Mouse (Mus musculus) urinary bladder, postnatal 4 days (tissue): ENCODE results near the gene Fbxw21.

ENCODE experiments used
- DNase-seq, 2 experiments: peaks; one replicate each; pipeline ENCODE4 v3.0.0; 2021 to 2022; ENCODE audit warnings: low spot score in 2 of 2

Gene Fbxw21

GRCm38 (mm10) chr9:109111591-109111990 lies 50.2 kb downstream of the Fbxw21 start:
- peak in 1 of 2 experiments; percentile 54 for DNase-seq

GRCm38 (mm10) chr9:109111101-109111500 lies 50.7 kb downstream of the Fbxw21 start:
- DNase-seq = no peak

- no peak for DNase-seq
Measured at GRCm38 (mm10) chr9:109110240-109110639, 51.6 kb downstream of the Fbxw21 start.

DNA sequence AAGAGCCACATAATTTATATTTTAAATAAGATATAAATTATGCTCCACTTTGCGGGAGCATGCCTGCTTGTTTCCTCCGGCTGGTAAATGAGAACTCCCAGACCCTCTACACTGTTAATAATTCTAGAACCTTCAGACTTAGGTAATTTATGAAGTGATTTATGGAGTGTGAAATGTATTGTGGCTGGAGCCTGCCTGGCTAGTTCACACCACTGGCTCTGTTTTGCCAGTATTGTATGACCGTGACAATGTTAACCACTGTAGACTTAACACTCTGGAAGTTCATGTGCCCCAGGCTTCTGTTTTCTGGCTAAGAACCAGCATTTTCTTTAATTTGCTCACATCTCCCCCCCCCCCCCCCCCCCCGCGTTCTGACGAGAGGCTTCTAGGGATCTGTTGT lies 54.5 kb downstream of the Fbxw21 start:
- DNase-seq = no peak

DNA sequence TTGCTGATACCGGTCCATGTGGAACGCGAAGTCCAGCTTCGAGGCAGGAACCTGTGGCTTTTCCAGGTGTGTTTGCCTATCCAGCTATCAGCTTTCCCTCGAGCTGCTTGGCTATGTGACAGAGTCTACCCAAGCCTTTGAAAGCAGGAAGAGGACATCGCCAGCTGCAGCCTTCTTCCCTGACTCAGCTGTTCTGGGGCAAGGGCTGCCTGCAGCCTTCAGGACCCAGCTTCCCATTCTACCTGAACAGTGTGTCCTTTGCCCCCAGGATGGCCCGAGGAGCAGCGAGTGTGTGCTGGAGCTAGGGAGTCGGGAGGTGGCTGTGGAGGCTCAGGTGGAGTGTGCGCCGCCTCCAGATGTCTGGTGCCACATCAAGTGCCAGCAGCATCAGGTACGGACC lies 56.2 kb downstream of the Fbxw21 start:
- DNase-seq = no peak

GRCm38 (mm10) chr9:109105011-109105410 lies 56.8 kb downstream of the Fbxw21 start:
- DNase-seq = no peak

GRCm38 (mm10) chr9:109104083-109104482 lies 57.8 kb downstream of the Fbxw21 start:
- no peak for DNase-seq

DNA sequence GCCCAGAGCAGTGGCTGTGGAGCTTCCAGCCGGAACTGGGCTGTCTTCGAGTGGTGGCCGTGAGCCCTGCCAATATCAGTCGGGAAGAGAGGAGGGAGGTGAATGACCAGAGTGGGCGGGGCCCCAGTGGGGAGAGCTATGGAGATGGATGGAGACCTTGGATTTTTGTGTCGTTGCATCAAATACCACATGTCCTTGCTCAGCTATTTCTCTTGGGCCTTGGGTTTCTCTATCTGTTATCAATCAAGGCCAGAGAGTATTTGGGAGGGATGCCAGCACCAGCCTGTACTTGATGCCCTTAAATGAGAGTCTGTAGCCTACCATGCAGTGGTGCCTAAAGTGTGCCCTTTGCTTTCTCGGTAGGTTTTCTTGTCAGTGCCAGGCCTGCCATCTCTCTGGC lies 58.6 kb downstream of the Fbxw21 start:
- DNase-seq = no peak

DNA sequence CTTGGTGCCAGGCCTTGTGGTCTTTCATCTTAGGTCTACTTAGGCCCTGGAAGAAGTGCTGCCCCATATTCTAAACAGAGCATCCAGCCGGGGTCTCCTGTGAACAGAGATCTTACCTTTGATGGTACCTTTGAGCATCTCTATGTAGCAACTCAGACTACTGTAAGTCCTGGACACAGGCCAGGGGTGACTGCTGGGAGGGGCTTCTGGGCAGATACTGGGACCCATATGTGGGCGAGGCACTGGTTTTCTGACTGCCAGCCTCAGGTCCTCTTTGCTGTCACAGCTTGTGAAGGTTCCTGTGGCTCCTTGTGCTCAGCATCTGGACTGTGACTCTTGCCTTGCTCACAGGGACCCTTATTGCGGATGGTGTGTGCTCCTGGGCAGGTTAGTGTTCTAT lies 59.3 kb downstream of the Fbxw21 start:
- no peak for DNase-seq

GRCm38 (mm10) chr9:109101933-109102445 lies 59.9 kb downstream of the Fbxw21 start:
- no peak for DNase-seq

- no peak for DNase-seq
Measured at GRCm38 (mm10) chr9:109100307-109100928, 61.4 kb downstream of the Fbxw21 start.

DNA sequence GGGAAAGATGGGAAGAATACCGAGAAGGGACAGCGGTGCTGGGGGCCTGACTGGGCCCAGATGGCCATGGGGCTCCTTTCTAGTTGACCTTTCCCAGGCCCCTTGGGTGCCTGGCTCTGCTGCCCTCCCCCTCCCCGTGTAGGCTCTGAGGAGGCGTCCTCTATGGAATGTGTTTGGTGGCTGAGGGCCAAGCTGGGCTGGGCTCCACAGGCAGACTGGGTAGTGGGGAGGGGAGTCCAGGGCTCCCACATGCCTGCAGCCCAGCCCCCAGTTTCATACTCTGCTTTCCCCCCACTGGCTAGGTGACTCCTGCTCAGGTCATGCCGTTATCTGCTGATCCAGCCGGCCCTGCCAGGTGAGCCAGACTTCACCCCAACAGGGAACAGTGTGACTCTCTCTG lies 62.9 kb downstream of the Fbxw21 start:
- DNase-seq = peak in 1 of 2 experiments; percentile 59

DNA sequence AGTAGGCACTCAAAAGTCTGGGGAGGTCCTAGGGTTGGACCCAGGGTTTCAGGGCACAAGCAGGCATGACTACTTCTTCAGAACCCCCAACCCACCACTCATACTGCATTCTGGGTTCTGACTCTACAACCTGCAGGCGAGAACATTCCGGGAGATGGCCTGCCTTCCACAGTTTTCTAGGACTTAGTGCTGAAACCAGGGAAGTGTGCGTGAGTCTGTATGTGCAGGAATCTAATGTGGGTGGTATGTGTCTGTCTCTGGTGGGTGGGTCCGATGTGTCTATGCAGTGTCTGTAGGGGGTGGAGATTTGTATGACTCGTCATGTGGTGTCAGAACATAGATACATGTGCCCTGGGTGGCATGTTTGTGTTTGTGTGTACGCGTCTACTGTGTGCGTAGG lies 63.5 kb downstream of the Fbxw21 start:
- DNase-seq = no peak

GRCm38 (mm10) chr9:109097831-109098230 lies 64.0 kb downstream of the Fbxw21 start:
- no peak for DNase-seq

DNA sequence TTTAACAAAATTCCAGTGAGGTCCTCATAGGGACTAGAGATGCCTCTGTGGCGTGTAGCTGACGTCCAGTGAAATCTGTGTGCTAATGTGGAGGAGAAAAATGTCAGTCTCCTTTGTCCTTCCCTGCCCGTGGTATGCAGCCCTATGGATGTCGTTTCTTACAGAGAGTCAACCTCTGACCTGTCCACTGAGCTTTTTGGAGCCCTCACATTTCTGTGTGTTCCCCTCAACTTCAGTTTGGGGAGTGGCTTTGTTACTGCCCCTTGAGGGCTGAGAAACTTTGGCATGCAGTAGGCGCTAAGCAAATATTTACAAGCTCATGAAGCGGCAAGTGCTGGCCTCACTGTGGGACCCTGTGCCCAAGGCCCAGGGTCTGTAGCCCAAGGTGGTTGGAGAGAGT lies 64.5 kb downstream of the Fbxw21 start:
- DNase-seq = no peak

GRCm38 (mm10) chr9:109096856-109097255 lies 65.0 kb downstream of the Fbxw21 start:
- no peak for DNase-seq

DNA sequence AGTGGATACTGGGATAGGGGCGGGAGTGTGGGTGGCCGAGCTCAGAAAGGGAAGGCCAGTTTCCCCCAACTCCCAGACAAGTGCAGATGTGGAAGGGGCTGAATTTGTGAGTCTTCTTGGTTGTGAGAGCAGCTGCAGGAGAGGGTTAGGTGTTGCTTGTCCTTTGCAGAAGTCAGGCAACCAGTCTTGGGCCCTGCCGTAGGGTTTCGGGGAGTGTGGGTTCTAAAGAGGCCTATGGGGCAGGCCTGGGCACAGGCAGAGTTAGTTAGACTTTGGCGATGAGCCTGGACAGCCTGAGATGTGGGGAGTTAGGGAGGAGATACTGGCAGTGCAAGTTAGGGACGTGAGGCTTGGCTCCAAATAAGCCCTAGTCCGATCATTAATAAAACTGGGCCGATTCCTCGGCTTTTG lies 65.6 kb downstream of the Fbxw21 start:
- DNase-seq = no peak

- peak; percentile 70 to 72 for DNase-seq
Measured at GRCm38 (mm10) chr9:109095137-109095982, 66.5 kb downstream of the Fbxw21 start, which contains the start of gene Plxnb1. TSS of gene Plxnb1 (plus strand) at chr9:109095389.

- no peak for DNase-seq
Measured at GRCm38 (mm10) chr9:109094553-109095136, 67.2 kb downstream of the Fbxw21 start.

DNA sequence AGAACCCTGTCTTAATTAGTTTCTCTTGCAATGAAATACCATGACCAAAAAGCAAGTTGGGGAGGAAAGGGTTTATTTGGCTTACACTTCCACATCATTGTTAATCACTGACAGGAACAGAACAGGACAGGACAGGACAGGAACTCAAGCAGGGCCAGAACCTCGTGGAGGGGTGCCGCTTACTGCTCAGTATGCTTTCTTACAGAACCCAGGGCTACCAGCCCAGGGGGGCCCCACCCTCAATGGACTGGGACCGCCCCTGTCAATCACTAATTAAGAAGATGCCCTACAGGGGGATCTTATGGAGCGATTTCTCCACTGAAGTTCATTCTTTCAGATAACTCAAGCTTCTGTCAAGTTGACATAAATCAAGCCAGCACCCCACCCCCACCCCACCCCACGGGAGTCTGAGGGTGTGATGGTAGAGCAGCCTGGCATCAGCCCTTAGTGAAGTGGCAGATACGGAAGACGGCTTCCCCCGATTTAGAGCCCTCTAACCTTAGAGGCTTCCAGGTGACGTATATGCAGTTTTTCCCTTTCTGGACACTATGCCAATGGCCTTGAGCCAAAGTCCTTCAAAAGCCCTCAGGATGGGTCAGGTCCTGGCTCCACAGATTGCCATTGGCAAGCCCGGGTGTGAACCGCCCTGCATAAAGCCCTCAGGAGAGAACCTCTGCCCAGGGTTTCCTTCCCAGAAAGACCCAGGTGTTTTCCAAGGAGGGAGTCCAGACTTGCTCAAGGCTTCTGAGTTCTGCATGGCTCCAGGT lies 67.9 kb downstream of the Fbxw21 start:
- no peak for DNase-seq

- no peak for DNase-seq
Measured at GRCm38 (mm10) chr9:109092799-109093198, 69.0 kb downstream of the Fbxw21 start.

DNA sequence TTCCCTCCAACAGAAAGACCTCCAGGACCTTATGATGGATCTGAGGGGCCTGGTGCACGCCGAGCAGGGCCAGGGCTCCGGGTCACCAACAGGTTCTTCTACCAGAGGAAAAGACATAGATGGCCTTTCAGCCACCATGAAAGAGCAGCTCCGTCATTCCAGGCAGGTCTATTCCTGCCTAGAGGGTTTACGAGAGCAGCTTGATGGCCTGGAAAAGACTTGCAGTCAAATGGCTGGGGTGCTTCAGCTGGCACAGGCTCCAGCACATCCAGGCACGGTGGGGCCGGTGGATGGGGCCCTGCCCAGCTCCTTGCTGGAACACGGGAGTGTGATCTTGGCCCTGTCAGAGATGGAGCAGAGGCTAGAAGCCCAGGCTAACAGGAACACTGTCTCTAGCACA lies 70.0 kb downstream of the Fbxw21 start:
- DNase-seq = no peak
